Mouse (Mus musculus) stomach, embryonic 16.5 days (tissue): ENCODE measurements around the gene Map3k14. TPM values are rescaled to one million over a fixed set of nuclear protein-coding genes. Genes with fewer than 3 reads are reported as not detected.

Experiments
- ATAC-seq: fragments of 200-750 bp; cut with Nextera tagmentation; 2 replicates; pipeline ENCODE4 v1.8.0; 2017; ENCODE audit warnings: moderate number of reproducible peaks, moderate TSS enrichment; ENCODE audit not compliant: insufficient read depth, low FRiP score
- H3K27ac ChIP-seq: fragments of 300-500 bp; sonication (generic); 2 replicates; pipeline ENCODE4 v1.5.1; 2014; ENCODE audit warnings: low read length
- H3K27me3 ChIP-seq: fragments of 300-500 bp; sonication (generic); 2 replicates; pipeline ENCODE4 v1.6.1; 2014; ENCODE audit warnings: low read length, control low read depth, mixed read lengths; ENCODE audit not compliant: control insufficient read depth, insufficient read depth
- H3K36me3 ChIP-seq: fragments of 300-500 bp; sonication (generic); 2 replicates; pipeline ENCODE4 v1.6.1; 2014; ENCODE audit warnings: low read length; ENCODE audit not compliant: control insufficient read depth, insufficient read depth
- H3K4me1 ChIP-seq: fragments of 300-500 bp; sonication (generic); 2 replicates; pipeline ENCODE4 v1.6.1; 2014; ENCODE audit warnings: low read length, control low read depth, mixed read lengths; ENCODE audit not compliant: control insufficient read depth, insufficient read depth
- H3K4me2 ChIP-seq: fragments of 300-500 bp; sonication (generic); 2 replicates; pipeline ENCODE4 v1.6.1; 2014; ENCODE audit warnings: low read depth, low read length, mixed read lengths
- H3K4me3 ChIP-seq: fragments of 300-500 bp; sonication (generic); replicated peaks from 2 replicates; pipeline ENCODE4 v1.5.1; 2014; ENCODE audit warnings: mild to moderate bottlenecking, low read length
- H3K9ac ChIP-seq: fragments of 300-500 bp; sonication (generic); 2 replicates; pipeline ENCODE4 v1.6.1; 2014; ENCODE audit warnings: low read length
- H3K9me3 ChIP-seq: fragments of 300-500 bp; sonication (generic); replicated peaks from 2 replicates; pipeline ENCODE4 v1.6.1; 2016; ENCODE audit warnings: low read length, control low read depth; ENCODE audit not compliant: control insufficient read depth
- WGBS: fragments of 180-500 bp; shearing (Covaris S2); extraction: QIAGEN DNeasy Blood & Tissue Kit; methylation state at CpG from one replicate; pipeline ENCODE4 v1.1.7; 2014; 5-methylcytosine and 5-hydroxymethylcytosine counted together
- polyA plus RNA-seq: library from polyadenylated mRNA; unstranded; fragments of >200 nt; fragmentation: Nextera tagmentation; extraction: Ambion mirVana; gene quantifications from 2 replicates; pipeline ENCODE4 v1.2.1, GENCODE M21; 2015

The Map3k14 gene
- polyA plus RNA-seq, 1 experiment from 2014 or later: 4.9 TPM

GRCm38 (mm10) chr11:103257938-103258481 is 9.3 kb downstream of the Map3k14 start:
- no peaks in the 10 kb centered on the region for H3K27me3 ChIP-seq
- peaks cover 27% of the 10 kb centered on the region for H3K4me1 ChIP-seq
- no peak overlapping the region for H3K4me3 ChIP-seq
- WGBS: 78% methylated on average over 4 of the region's 4 CpGs
- H3K9me3 ChIP-seq: no peaks in the 10 kb centered on the region
- no peak for ATAC-seq
- no peak overlapping the region for H3K4me2 ChIP-seq
- no peaks in the 10 kb centered on the region for H3K36me3 ChIP-seq
- no peak overlapping the region for H3K27ac ChIP-seq
- no peak overlapping the region for H3K9ac ChIP-seq

- 0 out of 2 replicates have a peak, but pooled peaks have one; percentile 6 for ATAC-seq
- no peak overlapping the region for H3K9ac ChIP-seq
- H3K4me1 ChIP-seq: peaks cover 17% of the 10 kb centered on the region
- no peak overlapping the region for H3K4me2 ChIP-seq
- no peak overlapping the region; the same call in 1 of the 2 replicates for H3K27ac ChIP-seq
- H3K27me3 ChIP-seq: no peaks in the 10 kb centered on the region
- no peak overlapping the region for H3K4me3 ChIP-seq
- no peaks in the 10 kb centered on the region for H3K36me3 ChIP-seq
- no peaks in the 10 kb centered on the region for H3K9me3 ChIP-seq
- WGBS: 84% methylated on average over 5 of the region's 5 CpGs
These were observed 13.7 kb downstream of the Map3k14 start for GRCm38 (mm10) chr11:103253605-103254004.

- no peak for ATAC-seq
- WGBS: 74% methylated on average over 5 of the region's 5 CpGs
- no peak overlapping the region for H3K4me2 ChIP-seq
These were observed 14.9 kb downstream of the Map3k14 start for GRCm38 (mm10) chr11:103252380-103252779.

GRCm38 (mm10) chr11:103250324-103250723 is 16.9 kb downstream of the Map3k14 start:
- no peaks in the 10 kb centered on the region for H3K36me3 ChIP-seq
- H3K4me1 ChIP-seq: peaks cover 45% of the 10 kb centered on the region
- H3K9me3 ChIP-seq: no peaks in the 10 kb centered on the region
- H3K4me3 ChIP-seq: no peak overlapping the region
- H3K27me3 ChIP-seq: no peaks in the 10 kb centered on the region
- H3K9ac ChIP-seq: no peak overlapping the region
- 78% methylated on average over 3 of the region's 3 CpGs for WGBS
- H3K4me2 ChIP-seq: no peak overlapping the region
- H3K27ac ChIP-seq: no peak overlapping the region
- ATAC-seq: no peak

More at GRCm38 (mm10) chr11:103252380-103252779, 14.9 kb downstream of the Map3k14 start:
- no peak overlapping the region for H3K27ac ChIP-seq
- H3K9me3 ChIP-seq: no peaks in the 10 kb centered on the region
- H3K27me3 ChIP-seq: no peaks in the 10 kb centered on the region
- H3K36me3 ChIP-seq: no peaks in the 10 kb centered on the region
- H3K9ac ChIP-seq: no peak overlapping the region
- peaks cover 29% of the 10 kb centered on the region for H3K4me1 ChIP-seq
- no peak overlapping the region for H3K4me3 ChIP-seq

- 58% methylated on average over 6 of the region's 6 CpGs for WGBS
- no peaks in the 10 kb centered on the region for H3K9me3 ChIP-seq
- H3K9ac ChIP-seq: peak overlapping the region; percentile 39; the same call in 1 of the 2 replicates
- H3K4me1 ChIP-seq: peaks cover 48% of the 10 kb centered on the region
- no peaks in the 10 kb centered on the region for H3K36me3 ChIP-seq
- peak overlapping the region; percentile 17 for H3K27ac ChIP-seq
- H3K27me3 ChIP-seq: no peaks in the 10 kb centered on the region
- H3K4me2 ChIP-seq: no peak overlapping the region
- no peak overlapping the region for H3K4me3 ChIP-seq
- no peak for ATAC-seq
These were observed 17.8 kb downstream of the Map3k14 start for GRCm38 (mm10) chr11:103249509-103249908.

- Histone ChIP-seq H3K36me3 (no peaks in the 10 kb centered on the region), H3K27me3 (no peaks in the 10 kb centered on the region), H3K4me1 (peaks cover 48% of the 10 kb centered on the region), H3K9ac (no peak overlapping the region), H3K4me2 (no peak overlapping the region), H3K27ac (peak overlapping the region; percentile 17; the same call in 1 of the 2 replicates), H3K4me3 (no peak overlapping the region), H3K9me3 (no peaks in the 10 kb centered on the region)
- no peak for ATAC-seq
- 57% methylated on average over 5 of the region's 5 CpGs for WGBS
These were observed 18.4 kb downstream of the Map3k14 start for GRCm38 (mm10) chr11:103248837-103249236.

- peaks cover 41% of the 10 kb centered on the region for H3K4me1 ChIP-seq
- 48% methylated on average over 11 of the region's 11 CpGs for WGBS
- no peaks in the 10 kb centered on the region for H3K9me3 ChIP-seq
- H3K4me2 ChIP-seq: no peak overlapping the region
- 0 out of 2 replicates have a peak overlapping the region, but pooled peaks have one; percentile 27 for H3K9ac ChIP-seq
- H3K4me3 ChIP-seq: no peak overlapping the region
- ATAC-seq: peak; percentile 67
- no peaks in the 10 kb centered on the region for H3K27me3 ChIP-seq
- no peaks in the 10 kb centered on the region for H3K36me3 ChIP-seq
- peak overlapping the region; percentile 69 for H3K27ac ChIP-seq
These were observed 19.6 kb downstream of the Map3k14 start for GRCm38 (mm10) chr11:103247504-103248177.

GRCm38 (mm10) chr11:103246731-103247290 is 20.5 kb downstream of the Map3k14 start:
- peak; percentile 38; the same call in 1 of the 2 replicates for ATAC-seq
- Histone ChIP-seq H3K27me3 (no peaks in the 10 kb centered on the region), H3K4me1 (peaks cover 41% of the 10 kb centered on the region), H3K9ac (no peak overlapping the region), H3K27ac (peak overlapping the region; percentile 69), H3K4me3 (no peak overlapping the region), H3K4me2 (no peak overlapping the region), H3K9me3 (no peaks in the 10 kb centered on the region), H3K36me3 (no peaks in the 10 kb centered on the region)
- 33% methylated on average over 4 of the region's 4 CpGs for WGBS

- H3K27ac ChIP-seq: peak overlapping the region; percentile 69
- 0 out of 2 replicates have a peak overlapping the region, but pooled peaks have one; percentile 22 for H3K9ac ChIP-seq
- peaks cover 41% of the 10 kb centered on the region for H3K4me1 ChIP-seq
- H3K9me3 ChIP-seq: no peaks in the 10 kb centered on the region
- 48% methylated on average over 10 of the region's 10 CpGs for WGBS
- no peaks in the 10 kb centered on the region for H3K36me3 ChIP-seq
- H3K4me2 ChIP-seq: no peak overlapping the region
- H3K27me3 ChIP-seq: no peaks in the 10 kb centered on the region
- no peak overlapping the region for H3K4me3 ChIP-seq
- ATAC-seq: peak; percentile 57; the same call in 1 of the 2 replicates
These were observed 21.1 kb downstream of the Map3k14 start for GRCm38 (mm10) chr11:103246081-103246730.
